Mouse (Mus musculus) forebrain, embryonic 10.5 days (tissue): Measurements from ENCODE around the gene Olfr646. TPM values are rescaled to one million over a fixed set of nuclear protein-coding genes. Genes with fewer than 3 reads are reported as not detected.

Experiments
- DNase-seq: peaks from one replicate; pipeline ENCODE4 v3.0.0-alpha.2; 2017; ENCODE audit warnings: low spot score; ENCODE audit errors: extremely low spot score
- H3K27ac ChIP-seq: fragments of 300-500 bp; sonication (generic); 2 replicates; pipeline ENCODE4 v1.5.1; 2016; ENCODE audit warnings: mild to moderate bottlenecking
- H3K27me3 ChIP-seq: fragments of 300-500 bp; sonication (generic); 2 replicates; pipeline ENCODE4 v1.6.1; 2016; ENCODE audit warnings: mild to moderate bottlenecking; ENCODE audit not compliant: poor library complexity, severe bottlenecking
- H3K36me3 ChIP-seq: fragments of 300-500 bp; sonication (generic); replicated peaks from 2 replicates; pipeline ENCODE4 v1.6.1; 2016; ENCODE audit warnings: mild to moderate bottlenecking, moderate library complexity
- H3K4me1 ChIP-seq: fragments of 300-500 bp; sonication (generic); 2 replicates; pipeline ENCODE4 v1.6.1; 2016
- H3K4me3 ChIP-seq: fragments of 300-500 bp; sonication (generic); 2 replicates; pipeline ENCODE4 v1.5.1; 2016; ENCODE audit warnings: mild to moderate bottlenecking, moderate library complexity
- H3K9me3 ChIP-seq: fragments of 300-500 bp; sonication (generic); 2 replicates; pipeline ENCODE4 v1.6.1; 2016; ENCODE audit warnings: mild to moderate bottlenecking, moderate library complexity
- WGBS: fragments of 180-500 bp; shearing (Covaris S2); methylation state at CpG from one replicate; pipeline ENCODE4 v1.1.7; 2016; 5-methylcytosine and 5-hydroxymethylcytosine counted together
- polyA plus RNA-seq: library from polyadenylated mRNA; unstranded; fragments of >200 nt; fragmentation: Nextera tagmentation; extraction: Ambion mirVana; gene quantifications from 2 replicates; pipeline ENCODE4 v1.2.1, GENCODE M21; 2016

The Olfr646 gene
- not detected in 2 replicates for polyA plus RNA-seq

DNA sequence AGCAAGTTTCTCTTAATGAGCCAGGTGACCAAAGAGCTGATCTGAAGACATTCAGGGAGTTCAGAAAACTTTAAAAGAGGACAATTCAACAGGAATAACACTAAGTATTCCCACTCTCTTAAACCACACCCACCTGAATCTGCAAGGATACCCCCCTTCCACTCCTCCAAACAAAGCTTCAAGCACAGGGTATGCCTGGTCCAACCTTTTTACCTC lies at the start of gene Olfr646:
Olfr646 (plus strand) TSS at position 117 of the 216 bp plus-strand sequence.
- Histone ChIP-seq H3K4me3 (no peak within 1 kb of the TSS), H3K36me3 (no peaks in the 10 kb centered on the region), H3K27ac (no peak within 1 kb of the TSS), H3K27me3 (no peaks in the 10 kb centered on the region), H3K9me3 (no peaks in the 10 kb centered on the region), H3K4me1 (no peaks in the 10 kb centered on the region)
- no peak for DNase-seq

DNA sequence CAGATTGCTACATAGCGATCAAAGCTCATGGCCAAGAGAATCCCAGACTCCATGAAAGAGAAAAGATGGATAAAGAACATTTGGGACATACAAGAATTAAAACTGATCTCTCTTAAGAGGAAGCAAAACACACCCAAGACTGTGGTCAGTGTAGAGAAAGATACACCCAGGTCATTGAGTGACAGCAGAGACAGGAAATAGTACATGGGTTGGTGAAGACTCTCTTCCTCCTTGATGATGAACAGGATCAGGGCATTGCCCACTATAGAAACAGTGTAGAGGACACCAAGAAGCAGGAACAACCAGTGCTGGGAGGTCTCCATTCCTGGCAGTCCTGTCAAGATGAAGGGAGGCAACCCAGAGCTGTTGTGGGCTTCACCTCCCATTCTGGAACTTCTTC lies 45.5 kb upstream of the Olfr646 start:
- 86% methylated on average over 1 of the region's 1 CpGs for WGBS
- H3K9me3 ChIP-seq = no peaks in the 10 kb centered on the region

DNA sequence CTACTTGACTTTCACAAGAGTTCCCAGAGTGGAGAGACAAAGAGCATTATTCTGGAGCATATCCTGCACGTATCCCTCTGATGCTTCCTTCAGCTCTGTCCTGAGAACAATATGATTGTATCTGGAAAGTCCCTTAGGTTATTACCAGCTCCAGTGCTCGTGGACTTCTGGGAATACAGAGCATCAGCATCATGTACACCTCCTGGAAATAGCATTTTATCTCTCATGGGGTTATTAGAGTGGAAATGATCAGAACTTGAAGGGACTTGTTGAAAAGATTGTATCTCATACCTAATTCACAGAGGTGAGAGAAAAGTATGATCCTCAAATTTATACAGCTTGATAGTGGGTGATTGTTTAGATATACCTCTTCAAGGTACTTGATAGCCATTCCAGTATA lies 43.3 kb upstream of the Olfr646 start, which contains the start of gene 4930516K23Rik:
4930516K23Rik (minus strand) TSS at position 101 of the 400 bp plus-strand sequence.
- WGBS = 74% methylated on average over 2 of the region's 2 CpGs
- H3K4me3 ChIP-seq = no peak within 1 kb of the TSS
- no peaks in the 10 kb centered on the region for H3K9me3 ChIP-seq
- no peak for DNase-seq
- no peak within 1 kb of the TSS for H3K27ac ChIP-seq
- no peaks in the 10 kb centered on the region for H3K4me1 ChIP-seq
- no peaks in the 10 kb centered on the region for H3K36me3 ChIP-seq
- H3K27me3 ChIP-seq = no peaks in the 10 kb centered on the region

More for the DNA sequence above, 45.5 kb upstream of the Olfr646 start:
- Histone ChIP-seq H3K27ac (no peak overlapping the region), H3K4me3 (no peak overlapping the region), H3K27me3 (no peaks in the 10 kb centered on the region), H3K36me3 (no peaks in the 10 kb centered on the region), H3K4me1 (no peaks in the 10 kb centered on the region)
- DNase-seq = no peak

DNA sequence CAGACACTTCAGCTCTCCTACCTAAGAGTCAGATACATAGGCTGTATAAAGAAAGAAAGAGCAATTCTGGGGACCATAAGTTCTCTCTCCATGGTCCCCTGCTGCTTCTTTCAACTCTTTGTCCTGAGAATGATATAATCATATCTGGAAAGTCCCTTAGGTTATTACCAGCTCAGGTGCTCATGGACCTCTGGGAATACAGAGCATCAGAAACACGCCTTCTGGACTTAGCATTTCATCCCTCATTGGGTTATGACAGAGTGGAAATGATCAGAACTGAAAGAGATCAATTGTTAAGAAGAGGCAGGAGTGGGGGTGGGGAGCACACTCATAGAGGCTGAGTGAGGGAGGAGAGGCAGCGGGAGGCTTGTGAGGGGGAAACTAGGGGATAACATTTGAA lies 32.9 kb upstream of the Olfr646 start, which contains the start of gene Olfr644:
Olfr644 (minus strand) TSS at position 101 of the 400 bp plus-strand sequence.
- Histone ChIP-seq H3K27me3 (no peaks in the 10 kb centered on the region), H3K27ac (no peak within 1 kb of the TSS), H3K36me3 (no peaks in the 10 kb centered on the region), H3K4me1 (no peaks in the 10 kb centered on the region), H3K9me3 (no peaks in the 10 kb centered on the region), H3K4me3 (no peak within 1 kb of the TSS)
- 79% methylated on average over 2 of the region's 2 CpGs for WGBS
- no peak for DNase-seq

DNA sequence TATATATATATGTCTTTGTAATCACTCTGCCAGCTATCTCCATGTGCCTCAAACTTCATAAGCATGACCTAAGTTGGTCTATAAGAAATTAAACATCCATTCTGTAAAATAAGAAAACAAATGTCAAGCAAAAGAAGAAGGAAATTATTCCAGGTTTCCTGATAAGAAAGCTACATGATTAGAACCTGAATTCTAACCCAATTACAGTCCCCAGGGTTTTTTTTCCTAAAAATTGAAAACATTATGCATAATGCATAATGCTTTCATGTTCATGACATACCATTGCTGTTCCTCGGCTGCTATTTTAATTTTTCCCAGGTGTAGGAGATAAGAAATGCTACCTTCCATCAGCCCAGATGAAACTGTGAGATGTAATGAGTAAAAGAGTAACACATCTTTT lies 19.3 kb upstream of the Olfr646 start, which contains the start of gene Olfr645:
Olfr645 (minus strand) TSS at position 101 of the 400 bp plus-strand sequence.
- H3K36me3 ChIP-seq = no peaks in the 10 kb centered on the region
- 84% methylated on average over 1 of the region's 1 CpGs for WGBS
- no peak for DNase-seq
- H3K9me3 ChIP-seq = no peaks in the 10 kb centered on the region
- H3K4me1 ChIP-seq = no peaks in the 10 kb centered on the region
- no peak within 1 kb of the TSS for H3K4me3 ChIP-seq
- no peak within 1 kb of the TSS for H3K27ac ChIP-seq
- no peaks in the 10 kb centered on the region for H3K27me3 ChIP-seq

DNA sequence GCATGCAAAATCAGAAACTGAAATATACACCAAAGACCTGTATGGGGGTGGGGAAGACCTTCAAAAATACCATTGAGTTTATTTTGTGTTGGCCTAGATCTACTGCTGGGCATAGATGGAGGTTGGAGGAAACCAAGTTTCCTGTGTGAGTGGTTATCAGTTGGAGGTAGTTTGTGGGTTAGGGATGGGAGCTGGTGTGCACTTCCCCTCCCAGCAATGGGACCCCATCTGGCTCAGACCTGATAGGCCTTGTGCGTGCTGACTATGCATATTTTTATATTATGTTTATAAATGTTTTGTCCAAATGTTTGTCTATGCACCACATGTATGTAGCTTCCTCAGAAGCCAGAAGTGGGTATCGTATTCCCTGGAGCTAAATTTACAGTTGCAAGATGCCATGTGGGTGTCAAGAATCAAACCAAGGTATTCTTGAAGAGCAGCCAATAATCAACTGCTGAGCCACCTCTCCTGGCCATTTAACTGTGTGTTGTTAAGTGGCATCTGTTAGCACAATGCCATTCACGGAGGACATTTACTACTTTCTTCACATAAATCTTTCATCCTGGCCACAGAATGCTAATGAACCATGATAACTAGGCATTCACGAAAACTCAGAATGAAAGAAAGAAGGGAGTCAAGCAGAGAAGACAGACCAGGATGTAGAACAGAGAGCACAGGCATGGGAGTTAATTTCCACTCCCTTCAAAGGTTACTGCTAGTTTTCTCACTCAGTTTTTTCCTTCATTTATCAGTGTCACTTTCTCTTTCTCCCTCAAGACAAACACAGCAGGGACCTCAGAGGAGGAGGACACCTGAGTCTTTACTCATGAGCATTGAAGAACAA lies 538 bp upstream of the Olfr646 start:
- Histone ChIP-seq H3K36me3 (no peaks in the 10 kb centered on the region), H3K27me3 (no peaks in the 10 kb centered on the region), H3K9me3 (no peaks in the 10 kb centered on the region), H3K4me3 (no peak overlapping the region), H3K27ac (no peak overlapping the region), H3K4me1 (no peaks in the 10 kb centered on the region)
- WGBS = 71% methylated on average over 4 of the region's 4 CpGs
- DNase-seq = no peak

DNA sequence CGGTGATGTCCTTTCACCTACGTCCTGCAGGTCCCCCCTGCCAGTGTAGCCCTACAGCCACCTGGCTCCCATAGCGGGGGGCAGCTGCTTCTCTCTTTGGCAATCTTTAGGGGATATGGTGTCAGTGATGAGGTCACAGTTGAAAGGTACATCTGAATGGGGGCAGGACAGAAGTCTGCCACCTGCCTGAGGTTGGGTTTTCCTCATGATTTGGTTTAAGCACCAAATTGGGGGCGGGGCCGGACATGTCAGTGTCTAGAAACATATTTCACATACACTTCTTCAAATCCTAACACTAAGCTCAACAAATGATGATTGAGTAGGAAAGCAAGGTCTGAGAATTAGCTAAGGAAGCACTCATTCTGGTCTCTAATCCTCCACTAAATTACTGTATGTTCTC lies 25.1 kb downstream of the Olfr646 start, which contains the start of gene Ubqln5:
Ubqln5 (minus strand) TSS at position 101 of the 400 bp plus-strand sequence.
- 96% methylated on average over 5 of the region's 5 CpGs for WGBS
- Histone ChIP-seq H3K27ac (no peak within 1 kb of the TSS), H3K9me3 (peaks cover 6% of the 10 kb centered on the region; the same call in 1 of the 2 replicates), H3K4me3 (no peak within 1 kb of the TSS), H3K27me3 (no peaks in the 10 kb centered on the region), H3K36me3 (no peaks in the 10 kb centered on the region), H3K4me1 (no peaks in the 10 kb centered on the region)
- DNase-seq = no peak

DNA sequence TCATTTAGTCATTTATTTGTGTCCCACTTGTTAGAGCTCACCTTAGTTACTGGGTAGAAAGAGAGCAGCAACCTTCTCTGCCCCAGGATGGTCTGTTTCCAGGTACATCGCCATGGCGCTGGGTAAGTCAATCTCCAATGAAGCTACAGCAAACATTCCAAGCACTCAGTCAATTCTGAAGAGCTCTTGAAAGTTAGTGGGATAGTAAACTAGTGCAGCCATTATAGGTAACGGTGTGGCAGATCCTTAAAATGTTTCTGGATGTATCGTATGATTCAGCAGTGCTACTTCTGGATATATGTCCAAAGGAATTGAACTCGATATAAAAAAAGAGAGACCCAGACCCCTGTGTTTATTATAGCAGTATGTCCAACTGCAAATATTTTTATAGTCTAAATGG lies 32.6 kb downstream of the Olfr646 start, which contains the start of gene Olfr643:
Olfr643 (minus strand) TSS at position 101 of the 400 bp plus-strand sequence.
- Histone ChIP-seq H3K27me3 (no peaks in the 10 kb centered on the region), H3K4me1 (no peaks in the 10 kb centered on the region), H3K9me3 (no peaks in the 10 kb centered on the region), H3K4me3 (no peak within 1 kb of the TSS), H3K27ac (no peak within 1 kb of the TSS), H3K36me3 (no peaks in the 10 kb centered on the region)
- no peak for DNase-seq
- 93% methylated on average over 5 of the region's 5 CpGs for WGBS

DNA sequence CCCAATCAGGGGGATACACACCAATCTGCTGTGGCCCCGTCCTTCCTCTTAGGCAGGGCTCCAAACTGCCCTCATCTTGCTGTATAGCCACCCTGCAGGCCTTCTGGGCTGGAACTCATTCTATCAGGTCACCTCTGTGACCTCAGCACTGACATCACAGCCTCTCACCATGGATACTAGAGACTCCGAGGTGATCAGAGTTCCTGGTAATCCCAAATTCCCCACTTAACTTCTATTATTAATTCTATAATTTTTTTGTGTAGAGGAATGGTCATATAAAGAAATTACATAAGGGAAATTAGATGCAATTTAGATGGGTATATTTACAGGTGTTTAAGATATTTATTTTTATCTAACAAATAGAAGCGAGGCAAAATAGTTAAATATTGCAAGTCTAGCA lies 38.5 kb downstream of the Olfr646 start, which contains the start of gene Ubqln3:
Ubqln3 (minus strand) TSS at position 101 of the 400 bp plus-strand sequence.
- Histone ChIP-seq H3K4me3 (no peak within 1 kb of the TSS), H3K27me3 (no peaks in the 10 kb centered on the region), H3K4me1 (no peaks in the 10 kb centered on the region), H3K36me3 (no peaks in the 10 kb centered on the region), H3K9me3 (no peaks in the 10 kb centered on the region), H3K27ac (no peak within 1 kb of the TSS)
- no peak for DNase-seq
- 86% methylated on average over 3 of the region's 3 CpGs for WGBS

DNA sequence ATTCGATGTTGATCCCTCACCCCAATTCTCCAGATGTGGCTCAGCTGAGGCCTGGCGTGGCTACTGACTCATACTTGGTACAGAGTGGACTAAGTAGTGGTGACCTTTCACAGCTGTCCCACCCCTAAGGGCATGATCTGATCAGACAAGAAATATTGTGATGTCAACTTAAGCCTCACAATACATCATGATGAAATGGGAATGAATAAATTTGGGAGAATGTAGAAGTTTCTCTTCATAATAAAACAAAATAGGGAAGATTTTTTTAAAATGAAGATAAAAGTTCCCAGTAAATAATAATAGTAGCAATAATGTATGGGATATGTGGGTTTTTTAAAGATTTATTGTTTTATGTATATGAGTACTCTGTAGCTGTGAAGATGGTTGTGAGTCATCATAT lies 45.8 kb downstream of the Olfr646 start, which contains the start of gene Ubqlnl:
Ubqlnl (minus strand) TSS at position 101 of the 400 bp plus-strand sequence.
- Histone ChIP-seq H3K4me1 (no peaks in the 10 kb centered on the region), H3K27ac (no peak within 1 kb of the TSS), H3K27me3 (no peaks in the 10 kb centered on the region), H3K9me3 (no peaks in the 10 kb centered on the region), H3K4me3 (no peak within 1 kb of the TSS), H3K36me3 (no peaks in the 10 kb centered on the region)
- DNase-seq = no peak
- 85% methylated on average over 2 of the region's 2 CpGs for WGBS

Other genes with a start within 250 kb of the Olfr646 start
- gene Olfr66, start 218.6 kb upstream of the Olfr646 start, polyA plus RNA-seq = not detected in 2 replicates
- not detected in 2 replicates for gene Olfr64, start 210.4 kb upstream of the Olfr646 start, polyA plus RNA-seq
- not detected in 2 replicates for gene Olfr65, start 201.4 kb upstream of the Olfr646 start, polyA plus RNA-seq
- not detected in 2 replicates for gene Olfr631, start 176.0 kb upstream of the Olfr646 start, polyA plus RNA-seq
- gene Olfr632, start 170.5 kb upstream of the Olfr646 start, polyA plus RNA-seq = not detected in 2 replicates
- not detected in 2 replicates for gene Olfr633, start 160.4 kb upstream of the Olfr646 start, polyA plus RNA-seq
- gene Olfr635, start 133.7 kb upstream of the Olfr646 start, polyA plus RNA-seq = 0.02 TPM in 1 of 2 replicates, not detected in the other
- gene Olfr638, start 106.1 kb upstream of the Olfr646 start, polyA plus RNA-seq = not detected in 2 replicates
- 0.02 TPM in 1 of 2 replicates, not detected in the other for gene Olfr639, start 87.6 kb upstream of the Olfr646 start, polyA plus RNA-seq
- gene Olfr640, start 79.3 kb upstream of the Olfr646 start, polyA plus RNA-seq = not detected in 2 replicates
- gene Olfr641, start 69.4 kb upstream of the Olfr646 start, polyA plus RNA-seq = not detected in 2 replicates
- gene Olfr642, start 52.2 kb upstream of the Olfr646 start, polyA plus RNA-seq = not detected in 2 replicates
- gene 4930516K23Rik, start 43.4 kb upstream of the Olfr646 start, polyA plus RNA-seq = not detected in 2 replicates
- not detected in 2 replicates for gene Olfr644, start 33.0 kb upstream of the Olfr646 start, polyA plus RNA-seq
- not detected in 2 replicates for gene Olfr645, start 19.4 kb upstream of the Olfr646 start, polyA plus RNA-seq
- not detected in 2 replicates for gene Ubqln5, start 25.0 kb downstream of the Olfr646 start, polyA plus RNA-seq
- not detected in 2 replicates for gene Olfr643, start 32.5 kb downstream of the Olfr646 start, polyA plus RNA-seq
- not detected in 2 replicates for gene Ubqln3, start 38.4 kb downstream of the Olfr646 start, polyA plus RNA-seq
- not detected in 2 replicates for gene Ubqlnl, start 45.7 kb downstream of the Olfr646 start, polyA plus RNA-seq
- gene Olfm5, start 60.0 kb downstream of the Olfr646 start, polyA plus RNA-seq = not detected in 2 replicates
- 0.23 and 0.29 TPM in 2 replicates for gene Olfr648, start 78.5 kb downstream of the Olfr646 start, polyA plus RNA-seq
- gene Olfr649, start 91.1 kb downstream of the Olfr646 start, polyA plus RNA-seq = not detected in 2 replicates
- gene Trim6, start 113.9 kb downstream of the Olfr646 start, polyA plus RNA-seq = 5.1 and 5.7 TPM in 2 replicates
- 0.34 and 0.48 TPM in 2 replicates for gene Trim34a, start 139.6 kb downstream of the Olfr646 start, polyA plus RNA-seq
- 0.05 and 0.16 TPM in 2 replicates for gene Trim5, start 183.2 kb downstream of the Olfr646 start, polyA plus RNA-seq
- 1.1 and 1.2 TPM in 2 replicates for gene Trim12a, start 210.6 kb downstream of the Olfr646 start, polyA plus RNA-seq
- not detected in 2 replicates for gene Trim34b, start 224.6 kb downstream of the Olfr646 start, polyA plus RNA-seq
- 0.23 and 0.68 TPM in 2 replicates for gene Trim12c, start 248.5 kb downstream of the Olfr646 start, polyA plus RNA-seq